Mouse (Mus musculus): Measurements from ENCODE around the gene Zfp612. TPM values are rescaled to one million over a fixed set of nuclear protein-coding genes. Genes with fewer than 3 reads are reported as not detected.

Gene Zfp612
- polyA plus RNA-seq (2014; fragmentation: Illumina TruSeq; extraction: RNeasy Lipid Tissue Mini Kit (QIAGEN cat#74804); ENCODE audit: insufficient read depth, low read depth, low replicate concordance) = 1.2 TPM

DNA sequence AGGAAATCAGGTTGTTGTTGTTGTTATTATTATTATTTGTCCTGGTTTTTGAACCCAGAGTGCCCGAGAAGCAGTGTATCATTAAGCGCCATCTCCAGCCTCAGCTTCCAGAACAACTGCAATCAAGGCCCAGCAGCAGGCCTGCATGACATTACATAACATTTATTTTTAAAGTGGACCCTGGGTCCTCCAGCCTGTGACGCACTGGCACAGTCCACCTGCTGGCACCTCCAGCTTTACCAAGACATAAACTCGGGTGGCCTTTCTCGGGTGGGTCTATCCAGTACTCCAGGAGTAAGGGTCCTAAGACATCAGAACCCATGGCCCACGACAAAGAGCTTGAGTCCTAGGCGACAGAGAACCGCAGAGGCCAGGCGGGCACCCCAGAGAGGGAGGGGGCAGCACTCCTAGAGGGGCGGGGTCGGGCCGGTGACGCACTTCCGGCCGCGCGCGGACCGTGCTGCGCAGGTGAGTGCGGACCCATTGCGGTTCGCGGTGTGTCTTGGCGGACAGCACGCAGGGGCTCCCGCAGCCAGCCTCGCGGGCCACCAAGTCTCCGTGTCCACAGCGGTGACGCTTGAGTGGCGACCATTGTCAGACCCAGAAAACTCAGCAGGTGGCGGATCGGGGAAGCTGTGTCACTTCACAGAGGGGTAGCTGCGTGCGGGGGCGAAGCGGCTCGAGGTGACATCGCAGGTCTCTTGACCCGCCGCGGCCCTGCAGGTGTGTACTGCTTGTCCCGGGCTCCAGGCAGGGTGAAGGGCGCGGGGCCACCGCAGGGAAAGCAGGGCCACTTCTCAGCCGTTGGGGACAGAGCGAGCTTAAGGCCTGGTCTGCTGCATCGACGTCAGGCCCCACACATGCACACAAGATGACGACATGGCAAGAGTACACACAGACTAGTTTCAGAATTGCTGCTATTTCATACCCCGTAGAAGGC lies at the start of gene Zfp612:
Gene Zfp612 (plus strand): TSS at position 465 of the 940 bp plus-strand sequence.

DNA sequence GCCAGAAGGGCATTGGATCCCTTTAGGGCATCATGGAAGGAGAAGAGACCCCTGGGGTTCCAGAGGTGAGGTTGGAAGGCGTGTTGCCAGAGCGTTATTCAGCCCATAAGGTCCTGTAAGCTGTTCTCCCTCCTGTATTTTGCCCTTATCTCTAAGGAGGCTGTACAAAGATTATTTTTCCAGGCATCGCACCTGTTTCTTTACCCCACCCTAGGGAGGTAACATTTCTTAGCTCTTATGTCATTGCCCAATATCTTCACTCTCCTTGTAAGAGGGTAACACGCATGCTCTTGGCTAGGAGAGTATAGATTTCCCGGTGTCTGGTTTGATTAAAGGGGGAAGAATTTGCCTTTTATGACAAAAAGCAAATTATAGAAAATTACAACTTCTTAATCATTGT lies 39.9 kb upstream of the Zfp612 start, which contains the start of gene Chst4:
Gene Chst4 (minus strand): TSS at position 82 of the 400 bp plus-strand sequence.

DNA sequence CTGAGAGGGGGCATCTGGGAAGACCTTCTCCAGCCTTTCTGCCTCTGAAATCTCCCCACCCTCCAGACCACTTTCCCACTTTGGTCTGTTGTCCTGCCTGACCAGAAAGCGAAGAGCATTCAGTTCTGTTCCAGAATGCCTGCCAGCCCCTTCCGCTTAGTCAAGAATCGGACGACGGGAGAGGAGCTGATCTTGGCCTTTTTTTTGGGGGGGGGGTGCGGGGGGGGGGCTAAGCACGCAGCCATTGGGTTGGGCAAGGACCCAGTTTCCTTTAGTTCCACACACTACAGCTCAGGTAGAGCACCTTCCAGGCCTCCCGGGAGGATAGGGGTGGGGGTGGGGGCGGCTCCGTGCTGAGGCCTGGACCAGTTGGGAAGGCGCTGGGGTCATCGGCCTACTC lies 21.4 kb downstream of the Zfp612 start, which contains the start of gene Gm21964:
Gene Gm21964 (plus strand): TSS at position 301 of the 400 bp plus-strand sequence.

DNA sequence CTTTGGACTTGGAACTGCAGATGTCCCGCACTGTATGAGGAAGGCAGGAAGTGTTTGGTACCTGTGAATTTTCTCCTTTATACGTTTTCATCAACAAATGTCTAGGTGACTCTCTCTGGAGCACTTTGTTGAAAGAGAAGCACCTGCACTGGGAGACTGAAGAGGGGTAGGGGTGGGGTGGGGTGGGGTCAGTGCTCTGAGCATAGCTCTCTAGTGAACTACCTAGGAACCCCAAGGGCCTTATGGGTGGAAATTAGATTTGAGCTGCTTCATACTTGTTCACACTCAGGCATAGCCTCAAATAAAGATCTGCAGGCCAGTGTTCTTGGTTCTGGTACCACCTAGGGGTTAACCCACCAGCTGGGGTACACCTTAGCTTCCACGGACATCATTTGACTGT lies 23.1 kb downstream of the Zfp612 start, which contains the start of gene Gm17720:
Gene Gm17720 (minus strand): TSS at position 101 of the 400 bp plus-strand sequence.

Other genes with a start within 250 kb of the Zfp612 start
- 1.9 TPM for gene Phlpp2, start 211.2 kb upstream of the Zfp612 start, polyA plus RNA-seq (2014; fragmentation: Illumina TruSeq; extraction: RNeasy Lipid Tissue Mini Kit (QIAGEN cat#74804); ENCODE audit: insufficient read depth, low read depth, low replicate concordance)
- 4.8 TPM for gene Marveld3, start 117.5 kb upstream of the Zfp612 start, polyA plus RNA-seq (2014; fragmentation: Illumina TruSeq; extraction: RNeasy Lipid Tissue Mini Kit (QIAGEN cat#74804); ENCODE audit: insufficient read depth, low read depth, low replicate concordance)
- gene Tat, start 89.3 kb upstream of the Zfp612 start, polyA plus RNA-seq (2014; fragmentation: Illumina TruSeq; extraction: RNeasy Lipid Tissue Mini Kit (QIAGEN cat#74804); ENCODE audit: insufficient read depth, low read depth, low replicate concordance) = 0.77 TPM
- gene Chst4, start 40.0 kb upstream of the Zfp612 start, polyA plus RNA-seq (2014; fragmentation: Illumina TruSeq; extraction: RNeasy Lipid Tissue Mini Kit (QIAGEN cat#74804); ENCODE audit: insufficient read depth, low read depth, low replicate concordance) = 4.0 TPM
- gene Gm21964, start 21.5 kb downstream of the Zfp612 start, polyA plus RNA-seq (2014; fragmentation: Illumina TruSeq; extraction: RNeasy Lipid Tissue Mini Kit (QIAGEN cat#74804); ENCODE audit: insufficient read depth, low read depth, low replicate concordance) = not detected
- gene Gm17720, start 23.0 kb downstream of the Zfp612 start, polyA plus RNA-seq (2014; fragmentation: Illumina TruSeq; extraction: RNeasy Lipid Tissue Mini Kit (QIAGEN cat#74804); ENCODE audit: insufficient read depth, low read depth, low replicate concordance) = not detected
- gene Calb2, start 88.5 kb downstream of the Zfp612 start, polyA plus RNA-seq (2014; fragmentation: Illumina TruSeq; extraction: RNeasy Lipid Tissue Mini Kit (QIAGEN cat#74804); ENCODE audit: insufficient read depth, low read depth, low replicate concordance) = not detected
- gene Cmtr2, start 135.9 kb downstream of the Zfp612 start, polyA plus RNA-seq (2014; fragmentation: Illumina TruSeq; extraction: RNeasy Lipid Tissue Mini Kit (QIAGEN cat#74804); ENCODE audit: insufficient read depth, low read depth, low replicate concordance) = 2.6 TPM
- 0.52 TPM for gene Hydin, start 187.2 kb downstream of the Zfp612 start, polyA plus RNA-seq (2014; fragmentation: Illumina TruSeq; extraction: RNeasy Lipid Tissue Mini Kit (QIAGEN cat#74804); ENCODE audit: insufficient read depth, low read depth, low replicate concordance)

All from lung, adult 10 weeks (tissue).